Mouse (Mus musculus): ENCODE data around the gene Dlgap3. TPM values are rescaled to one million over a fixed set of nuclear protein-coding genes. Genes with fewer than 3 reads are reported as not detected.

Gene Dlgap3
- total and polyA plus RNA-seq, 2 experiments: 0.06 TPM; not detected in 1

- 90% methylated on average over 12 of the region's 12 CpGs for WGBS
- TF ChIP-seq CTCF (IDR thresholded peaks at IDR 0.05; ENCODE audit: low read depth, low read length): no peak
- TF ChIP-seq POLR2A (IDR thresholded peaks at IDR 0.05; ENCODE audit: extremely low read depth, insufficient read depth, low read length): no peak
Measured at GRCm38 (mm10) chr4:127200164-127200722, 31.2 kb downstream of the Dlgap3 start.

DNA sequence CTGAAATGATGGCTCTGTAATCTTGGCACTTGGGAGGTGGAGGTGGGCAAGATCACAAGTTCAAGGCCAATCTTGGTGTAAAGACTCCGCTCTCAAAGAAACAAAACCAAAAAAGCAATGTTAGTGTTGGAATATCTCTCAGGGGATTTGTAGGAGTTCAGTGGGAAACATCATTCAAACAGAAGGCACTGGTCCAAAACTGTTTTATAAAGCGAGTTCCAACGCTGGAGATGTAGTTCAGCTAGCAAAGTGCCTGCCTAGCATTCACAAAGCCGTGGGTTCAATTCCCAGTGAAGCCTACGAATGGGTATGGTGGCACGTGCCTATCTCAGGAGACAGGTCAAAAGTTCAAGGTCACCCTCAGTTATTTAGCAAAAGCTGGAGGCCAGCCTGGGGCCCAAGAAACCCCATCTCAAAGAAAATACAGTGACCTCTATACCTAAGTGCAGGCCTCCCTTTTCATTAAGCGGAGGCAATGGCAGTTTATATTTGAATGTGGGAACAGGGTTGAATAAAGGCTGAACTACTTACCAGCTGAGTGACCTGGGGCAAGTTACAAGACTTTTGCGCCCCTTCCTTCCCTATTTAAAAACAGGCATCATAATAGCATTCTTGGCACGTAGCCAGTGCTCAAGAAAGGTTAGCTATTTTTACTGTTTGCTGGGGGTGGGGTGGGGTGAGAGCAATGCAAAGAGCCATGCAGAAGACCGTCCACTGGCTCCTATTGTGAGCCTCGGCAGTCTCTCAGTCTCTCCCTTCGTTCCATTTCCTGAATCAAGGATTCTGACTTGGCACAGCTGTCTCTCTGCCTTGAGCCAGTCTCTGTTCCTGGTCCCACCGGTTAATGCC lies 32.0 kb downstream of the Dlgap3 start:
- WGBS: 79% methylated on average over 13 of the region's 13 CpGs
- no peak overlapping the region for H3K27ac ChIP-seq (replicated peaks; ENCODE audit: insufficient read depth, low read depth, low read length)
- DNase-seq (ENCODE audit: extremely low read depth, low read depth, low spot score): no peak
- H3K9ac ChIP-seq (ENCODE audit: low read depth, low read length): no peak overlapping the region
- no peak overlapping the region for H3K4me3 ChIP-seq (ENCODE audit: insufficient read depth, low read depth, low read length)
- H3K4me1 ChIP-seq (ENCODE audit: control insufficient read depth, insufficient read depth, low read length): no peaks in the 10 kb centered on the region
- no peaks in the 10 kb centered on the region for H3K27me3 ChIP-seq (ENCODE audit: control insufficient read depth, insufficient read depth, low read length)
- no peaks in the 10 kb centered on the region for H3K36me3 ChIP-seq (ENCODE audit: control insufficient read depth, insufficient read depth, low read length)
- no peak for TF ChIP-seq POLR2A (IDR thresholded peaks at IDR 0.05; ENCODE audit: extremely low read depth, insufficient read depth, low read length)
- no peak for TF ChIP-seq CTCF (IDR thresholded peaks at IDR 0.05; ENCODE audit: low read depth, low read length)
- no peaks in the 10 kb centered on the region for H3K79me2 ChIP-seq (ENCODE audit: control insufficient read depth, insufficient read depth, low read length)

More at GRCm38 (mm10) chr4:127200164-127200722, 31.2 kb downstream of the Dlgap3 start:
- Histone ChIP-seq H3K36me3 (ENCODE audit: control insufficient read depth, insufficient read depth, low read length) (no peaks in the 10 kb centered on the region), H3K79me2 (ENCODE audit: control insufficient read depth, insufficient read depth, low read length) (no peaks in the 10 kb centered on the region), H3K9ac (ENCODE audit: low read depth, low read length) (no peak overlapping the region), H3K27ac (replicated peaks; ENCODE audit: insufficient read depth, low read depth, low read length) (no peak overlapping the region), H3K27me3 (ENCODE audit: control insufficient read depth, insufficient read depth, low read length) (no peaks in the 10 kb centered on the region), H3K4me3 (ENCODE audit: insufficient read depth, low read depth, low read length) (no peak overlapping the region), H3K4me1 (ENCODE audit: control insufficient read depth, insufficient read depth, low read length) (no peaks in the 10 kb centered on the region)
- no peak for DNase-seq (ENCODE audit: extremely low read depth, low read depth, low spot score)

DNA sequence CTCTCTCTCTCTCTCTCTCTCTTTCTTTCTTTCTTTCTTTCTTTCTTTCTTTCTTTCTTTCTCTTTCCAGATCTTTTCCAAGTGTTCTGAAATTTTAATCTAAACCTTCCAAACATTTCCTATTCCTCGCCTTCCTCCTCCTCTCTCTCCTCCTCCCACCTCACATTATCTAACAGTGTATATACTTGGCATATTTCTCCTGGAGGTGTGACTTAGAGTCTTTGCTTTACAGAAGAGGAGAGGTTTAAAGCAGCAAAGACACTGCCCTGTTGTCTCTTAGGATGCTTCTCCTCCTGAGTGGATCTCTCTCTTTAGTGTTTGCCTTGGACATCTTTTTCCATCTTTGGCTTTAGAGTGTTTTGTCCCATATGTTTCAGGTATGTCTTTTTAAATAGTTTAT lies 34.1 kb downstream of the Dlgap3 start:
- H3K9ac ChIP-seq (ENCODE audit: low read depth, low read length): no peak overlapping the region
- no peak overlapping the region for H3K27ac ChIP-seq (replicated peaks; ENCODE audit: insufficient read depth, low read depth, low read length)
- no peaks in the 10 kb centered on the region for H3K79me2 ChIP-seq (ENCODE audit: control insufficient read depth, insufficient read depth, low read length)
- H3K27me3 ChIP-seq (ENCODE audit: control insufficient read depth, insufficient read depth, low read length): no peaks in the 10 kb centered on the region
- H3K4me3 ChIP-seq (ENCODE audit: insufficient read depth, low read depth, low read length): no peak overlapping the region
- TF ChIP-seq POLR2A (IDR thresholded peaks at IDR 0.05; ENCODE audit: extremely low read depth, insufficient read depth, low read length): no peak
- TF ChIP-seq CTCF (IDR thresholded peaks at IDR 0.05; ENCODE audit: low read depth, low read length): no peak
- no peaks in the 10 kb centered on the region for H3K4me1 ChIP-seq (ENCODE audit: control insufficient read depth, insufficient read depth, low read length)
- DNase-seq (ENCODE audit: extremely low read depth, low read depth, low spot score): no peak
- H3K36me3 ChIP-seq (ENCODE audit: control insufficient read depth, insufficient read depth, low read length): no peaks in the 10 kb centered on the region
- WGBS: 83% methylated on average over 1 of the region's 1 CpGs

DNA sequence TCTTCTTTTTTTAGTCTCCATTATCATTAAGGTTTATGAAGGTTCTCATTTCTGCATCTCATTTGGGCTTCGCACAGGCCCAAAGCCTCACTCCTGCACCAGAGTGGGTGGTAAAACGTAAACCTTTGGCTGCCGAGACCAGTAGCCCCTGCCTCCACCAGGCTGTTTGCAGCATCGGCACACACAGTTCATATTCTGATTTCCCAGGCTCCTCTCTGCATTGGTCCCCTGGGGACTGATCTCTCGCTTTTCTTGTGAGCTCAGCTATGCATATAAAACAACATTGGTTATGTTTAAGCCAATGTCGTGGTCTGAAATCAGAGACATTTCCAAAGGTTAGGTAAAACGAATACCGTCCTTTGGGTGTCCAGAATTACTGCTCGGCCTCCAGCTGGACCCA lies 42.3 kb downstream of the Dlgap3 start:
- H3K36me3 ChIP-seq (ENCODE audit: control insufficient read depth, insufficient read depth, low read length): no peaks in the 10 kb centered on the region
- H3K79me2 ChIP-seq (ENCODE audit: control insufficient read depth, insufficient read depth, low read length): no peaks in the 10 kb centered on the region
- no peak for TF ChIP-seq POLR2A (IDR thresholded peaks at IDR 0.05; ENCODE audit: extremely low read depth, insufficient read depth, low read length)
- TF ChIP-seq CTCF (IDR thresholded peaks at IDR 0.05; ENCODE audit: low read depth, low read length): no peak
- H3K27me3 ChIP-seq (ENCODE audit: control insufficient read depth, insufficient read depth, low read length): peaks cover 3% of the 10 kb centered on the region; the same call in 1 of the 2 replicates
- DNase-seq (ENCODE audit: extremely low read depth, low read depth, low spot score): no peak
- H3K4me1 ChIP-seq (ENCODE audit: control insufficient read depth, insufficient read depth, low read length): no peaks in the 10 kb centered on the region
- no peak overlapping the region for H3K27ac ChIP-seq (replicated peaks; ENCODE audit: insufficient read depth, low read depth, low read length)
- H3K4me3 ChIP-seq (ENCODE audit: insufficient read depth, low read depth, low read length): no peak overlapping the region
- H3K9ac ChIP-seq (ENCODE audit: low read depth, low read length): no peak overlapping the region
- 87% methylated on average over 9 of the region's 9 CpGs for WGBS

GRCm38 (mm10) chr4:127214510-127214909 lies 45.5 kb downstream of the Dlgap3 start:
- 38% methylated on average over 28 of the region's 28 CpGs for WGBS
- TF ChIP-seq CTCF (IDR thresholded peaks at IDR 0.05; ENCODE audit: low read depth, low read length): no peak
- Histone ChIP-seq H3K27ac (replicated peaks; ENCODE audit: insufficient read depth, low read depth, low read length) (no peak overlapping the region), H3K4me1 (ENCODE audit: control insufficient read depth, insufficient read depth, low read length) (no peaks in the 10 kb centered on the region), H3K79me2 (ENCODE audit: control insufficient read depth, insufficient read depth, low read length) (no peaks in the 10 kb centered on the region), H3K4me3 (ENCODE audit: insufficient read depth, low read depth, low read length) (no peak overlapping the region), H3K27me3 (ENCODE audit: control insufficient read depth, insufficient read depth, low read length) (peaks cover 3% of the 10 kb centered on the region; the same call in 1 of the 2 replicates), H3K36me3 (ENCODE audit: control insufficient read depth, insufficient read depth, low read length) (no peaks in the 10 kb centered on the region), H3K9ac (ENCODE audit: low read depth, low read length) (no peak overlapping the region)
- DNase-seq (ENCODE audit: extremely low read depth, low read depth, low spot score): no peak

GRCm38 (mm10) chr4:127215103-127215502 lies 46.1 kb downstream of the Dlgap3 start:
- no peaks in the 10 kb centered on the region for H3K36me3 ChIP-seq (ENCODE audit: control insufficient read depth, insufficient read depth, low read length)
- no peaks in the 10 kb centered on the region for H3K4me1 ChIP-seq (ENCODE audit: control insufficient read depth, insufficient read depth, low read length)
- 60% methylated on average over 11 of the region's 11 CpGs for WGBS
- no peak for DNase-seq (ENCODE audit: extremely low read depth, low read depth, low spot score)
- H3K9ac ChIP-seq (ENCODE audit: low read depth, low read length): no peak overlapping the region
- H3K27ac ChIP-seq (replicated peaks; ENCODE audit: insufficient read depth, low read depth, low read length): no peak overlapping the region
- H3K27me3 ChIP-seq (ENCODE audit: control insufficient read depth, insufficient read depth, low read length): peaks cover 3% of the 10 kb centered on the region; the same call in 1 of the 2 replicates
- no peaks in the 10 kb centered on the region for H3K79me2 ChIP-seq (ENCODE audit: control insufficient read depth, insufficient read depth, low read length)
- TF ChIP-seq CTCF (IDR thresholded peaks at IDR 0.05; ENCODE audit: low read depth, low read length) (0 out of 2 replicates have a peak, but pooled peaks have one; percentile 16), POLR2A (IDR thresholded peaks at IDR 0.05; ENCODE audit: extremely low read depth, insufficient read depth, low read length) (no peak)
- no peak overlapping the region for H3K4me3 ChIP-seq (ENCODE audit: insufficient read depth, low read depth, low read length)
